Mouse (Mus musculus): ENCODE data around the gene Casz1.

GRCm38 (mm10) chr4:148928316-148928715 is 124.1 kb downstream of the Casz1 start:
- TF ChIP-seq CTCF (IDR thresholded peaks at IDR 0.05; ENCODE audit: low read depth) (no peak), EP300 (optimal IDR thresholded peaks at IDR 0.05) (no peak)
